Mouse (Mus musculus): ENCODE measurements around the gene Timm8a2. TPM values are rescaled to one million over a fixed set of nuclear protein-coding genes. Genes with fewer than 3 reads are reported as not detected.

Gene Timm8a2
- not detected in 2 replicates for polyA plus RNA-seq (2015; fragmentation: Nextera tagmentation; extraction: Ambion mirVana)

DNA sequence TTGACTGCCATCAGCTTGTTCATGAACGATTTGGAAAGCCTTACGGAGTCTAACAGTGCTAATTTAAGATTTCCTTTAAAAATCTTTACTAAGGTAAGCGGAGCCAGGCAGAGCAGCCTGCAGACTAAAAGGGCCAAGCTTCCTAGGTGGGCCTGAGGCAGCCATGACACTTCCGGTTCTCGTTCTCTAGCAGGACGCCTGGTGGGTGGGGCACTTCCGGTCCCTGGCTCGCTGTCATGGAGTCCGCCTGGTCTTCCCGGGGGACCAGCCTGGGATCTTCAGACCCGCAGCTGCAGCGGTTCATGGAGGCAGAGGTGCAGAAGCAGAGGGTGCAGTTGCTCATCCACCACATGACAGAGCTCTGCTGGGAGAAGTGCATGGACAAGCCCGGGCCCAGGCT lies at the start of gene Timm8a2:
Gene Timm8a2, plus strand, starts transcription at position 224 of the 400 bp plus-strand sequence.
- no peaks in the 10 kb centered on the region for H3K4me1 ChIP-seq (replicated peaks)
- H3K36me3 ChIP-seq: no peaks in the 10 kb centered on the region; the same call in 1 of the 2 replicates
- WGBS: 93% methylated on average over 13 of the region's 13 CpGs
- H3K27me3 ChIP-seq: no peaks in the 10 kb centered on the region
- H3K4me2 ChIP-seq: no peak within 1 kb of the TSS
- ATAC-seq (ENCODE audit: low FRiP score): no peak
- H3K4me3 ChIP-seq: no peak within 1 kb of the TSS
- H3K9me3 ChIP-seq: no peaks in the 10 kb centered on the region
- H3K9ac ChIP-seq: no peak within 1 kb of the TSS
- H3K27ac ChIP-seq: no peak within 1 kb of the TSS

DNA sequence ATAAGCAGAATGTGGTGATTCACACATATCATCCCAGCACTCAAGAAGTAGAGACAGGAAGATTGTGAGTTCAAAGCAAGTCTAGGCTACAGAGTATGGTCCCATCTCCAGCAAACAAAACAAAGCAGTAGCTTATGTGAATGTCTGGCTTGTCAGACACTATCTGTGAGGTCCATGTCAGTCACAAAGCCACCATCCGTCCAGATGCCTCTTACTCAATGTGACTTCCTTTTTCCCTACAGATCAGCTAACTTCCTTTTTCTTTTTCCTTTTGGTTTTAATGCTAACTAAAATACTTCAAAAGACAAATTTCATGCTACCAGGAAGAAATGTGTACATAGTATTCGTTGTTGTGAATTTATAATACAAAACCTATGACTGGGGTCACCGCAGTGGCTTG lies 49.0 kb upstream of the Timm8a2 start:
- WGBS: 85% methylated on average over 3 of the region's 3 CpGs

DNA sequence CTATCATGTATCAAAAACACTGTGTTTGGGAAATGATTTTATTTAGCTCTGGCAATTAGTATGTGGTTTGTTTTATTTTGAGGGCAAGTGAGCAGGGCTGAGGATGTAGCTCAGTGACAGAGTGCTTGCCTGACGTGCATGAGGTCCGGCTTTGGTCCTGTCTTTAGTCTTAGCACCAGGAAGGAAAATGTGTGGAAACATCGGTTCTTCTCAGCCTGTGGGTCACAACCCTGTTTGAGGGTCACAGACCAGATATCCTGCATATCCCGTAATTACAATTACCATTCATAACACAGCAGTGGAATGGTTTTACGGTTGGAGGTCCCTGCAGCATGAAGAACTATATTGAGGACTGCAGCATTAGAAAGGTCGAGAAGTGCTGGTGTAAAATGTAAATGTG lies 48.4 kb upstream of the Timm8a2 start:
- no peak overlapping the region for H3K9ac ChIP-seq
- 89% methylated on average over 6 of the region's 6 CpGs for WGBS
- no peaks in the 10 kb centered on the region for H3K27me3 ChIP-seq
- no peaks in the 10 kb centered on the region for H3K4me1 ChIP-seq (replicated peaks)
- H3K9me3 ChIP-seq: no peaks in the 10 kb centered on the region
- ATAC-seq (ENCODE audit: low FRiP score): no peak
- no peaks in the 10 kb centered on the region for H3K36me3 ChIP-seq
- H3K4me3 ChIP-seq: no peak overlapping the region
- H3K4me2 ChIP-seq: no peak overlapping the region
- H3K27ac ChIP-seq: no peak overlapping the region

More for the DNA sequence above, 49.0 kb upstream of the Timm8a2 start:
- Histone ChIP-seq H3K9ac (no peak overlapping the region), H3K9me3 (no peaks in the 10 kb centered on the region), H3K27me3 (no peaks in the 10 kb centered on the region), H3K36me3 (no peaks in the 10 kb centered on the region), H3K4me1 (replicated peaks) (no peaks in the 10 kb centered on the region), H3K27ac (no peak overlapping the region), H3K4me3 (no peak overlapping the region), H3K4me2 (no peak overlapping the region)
- ATAC-seq (ENCODE audit: low FRiP score): no peak

DNA sequence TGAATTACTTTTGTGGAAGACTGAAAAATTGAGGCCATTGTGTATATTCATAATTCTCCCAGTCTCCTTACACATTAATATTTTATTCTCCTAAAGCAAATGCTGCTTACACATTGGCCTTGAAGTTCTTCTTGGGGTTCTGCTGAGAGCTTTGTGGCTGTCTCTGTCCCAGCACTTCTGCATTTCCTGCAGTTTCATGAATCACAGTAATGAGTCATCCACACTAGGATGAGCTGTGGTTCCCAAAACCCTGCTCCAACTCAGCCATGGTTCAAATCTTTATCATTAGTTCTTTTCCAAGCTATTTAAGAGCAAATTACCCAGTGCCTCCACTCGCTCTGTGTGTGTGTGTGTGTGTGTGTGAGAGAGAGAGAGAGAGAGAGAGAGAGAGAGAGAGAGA lies 47.2 kb upstream of the Timm8a2 start:
- no peak overlapping the region for H3K27ac ChIP-seq
- ATAC-seq (ENCODE audit: low FRiP score): no peak
- H3K36me3 ChIP-seq: no peaks in the 10 kb centered on the region
- H3K4me1 ChIP-seq (replicated peaks): no peaks in the 10 kb centered on the region
- H3K9me3 ChIP-seq: no peaks in the 10 kb centered on the region
- H3K4me2 ChIP-seq: no peak overlapping the region
- H3K4me3 ChIP-seq: no peak overlapping the region
- WGBS: 76% methylated on average over 1 of the region's 1 CpGs
- no peak overlapping the region for H3K9ac ChIP-seq
- no peaks in the 10 kb centered on the region for H3K27me3 ChIP-seq

DNA sequence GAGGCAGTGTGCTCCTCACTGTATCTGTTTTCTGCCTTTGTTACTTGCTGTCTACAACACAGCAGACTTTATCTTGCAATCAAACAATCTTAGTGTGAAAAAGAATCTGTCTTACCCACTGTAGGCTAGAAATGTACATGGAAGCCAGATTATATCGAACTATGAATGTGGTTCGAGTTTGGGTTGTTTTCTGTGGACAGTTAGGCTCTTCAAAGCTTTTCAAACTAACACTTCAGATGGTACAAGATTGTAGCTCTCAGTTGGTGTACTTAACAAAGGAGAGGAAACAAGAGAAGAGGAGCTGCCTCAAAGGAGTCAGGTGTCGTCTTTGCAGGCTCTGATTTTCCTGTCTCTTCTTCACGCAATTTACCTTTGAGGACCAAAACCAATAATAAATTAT lies 46.8 kb upstream of the Timm8a2 start:
- Histone ChIP-seq H3K9me3 (no peaks in the 10 kb centered on the region), H3K4me1 (replicated peaks) (no peaks in the 10 kb centered on the region), H3K27me3 (no peaks in the 10 kb centered on the region), H3K9ac (no peak overlapping the region), H3K4me3 (no peak overlapping the region), H3K36me3 (no peaks in the 10 kb centered on the region), H3K27ac (no peak overlapping the region), H3K4me2 (no peak overlapping the region)
- ATAC-seq (ENCODE audit: low FRiP score): no peak
- WGBS: 87% methylated on average over 4 of the region's 4 CpGs

DNA sequence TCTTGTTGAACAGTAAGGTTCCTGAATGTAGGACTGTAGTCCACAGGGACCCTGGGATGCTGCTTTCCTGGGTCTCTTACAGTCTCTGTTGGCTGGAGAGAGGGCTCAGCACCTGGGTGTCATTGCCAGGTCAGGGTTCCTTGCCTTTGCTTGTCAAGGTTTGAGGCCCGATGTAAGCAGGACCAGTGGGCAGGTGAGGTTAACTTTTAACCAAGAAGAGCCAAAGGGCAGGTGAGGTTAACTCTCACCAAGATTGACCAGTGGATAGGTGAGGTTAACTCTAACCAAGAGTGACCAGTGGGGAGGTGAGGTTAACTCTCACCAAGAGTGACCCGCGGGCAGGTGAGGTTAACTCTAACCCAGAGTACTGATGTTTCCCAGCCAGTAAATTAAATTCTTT lies 45.1 kb upstream of the Timm8a2 start:
- Histone ChIP-seq H3K27ac (no peak overlapping the region), H3K4me2 (no peak overlapping the region), H3K4me1 (replicated peaks) (no peaks in the 10 kb centered on the region), H3K9ac (no peak overlapping the region), H3K4me3 (no peak overlapping the region), H3K9me3 (no peaks in the 10 kb centered on the region), H3K27me3 (no peaks in the 10 kb centered on the region), H3K36me3 (peaks cover 3% of the 10 kb centered on the region)
- 97% methylated on average over 3 of the region's 3 CpGs for WGBS
- ATAC-seq (ENCODE audit: low FRiP score): no peak

DNA sequence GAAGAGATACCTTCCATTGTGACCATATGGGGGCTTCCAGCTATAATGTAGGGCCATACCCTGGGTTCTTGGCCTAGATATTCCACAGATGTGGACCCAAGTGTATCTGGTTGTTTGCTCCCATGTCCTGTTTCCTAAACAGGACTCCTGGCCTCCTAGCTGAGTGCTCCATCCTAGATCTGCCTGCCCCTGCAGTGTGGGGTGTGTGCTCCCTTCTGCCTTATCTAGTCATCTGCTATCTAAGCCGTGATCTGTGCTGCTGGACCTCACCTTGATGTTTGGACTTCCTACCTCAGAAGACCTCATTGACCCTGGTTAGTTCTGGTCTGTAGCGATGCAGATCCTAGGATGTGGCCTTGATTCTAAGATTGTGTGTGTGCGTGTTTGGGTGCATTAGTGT lies 44.6 kb upstream of the Timm8a2 start:
- no peak for ATAC-seq (ENCODE audit: low FRiP score)
- Histone ChIP-seq H3K36me3 (peaks cover 7% of the 10 kb centered on the region), H3K4me3 (no peak overlapping the region), H3K4me2 (no peak overlapping the region), H3K9me3 (no peaks in the 10 kb centered on the region), H3K27ac (no peak overlapping the region), H3K27me3 (no peaks in the 10 kb centered on the region), H3K9ac (no peak overlapping the region), H3K4me1 (replicated peaks) (no peaks in the 10 kb centered on the region)
- 99% methylated on average over 3 of the region's 3 CpGs for WGBS

DNA sequence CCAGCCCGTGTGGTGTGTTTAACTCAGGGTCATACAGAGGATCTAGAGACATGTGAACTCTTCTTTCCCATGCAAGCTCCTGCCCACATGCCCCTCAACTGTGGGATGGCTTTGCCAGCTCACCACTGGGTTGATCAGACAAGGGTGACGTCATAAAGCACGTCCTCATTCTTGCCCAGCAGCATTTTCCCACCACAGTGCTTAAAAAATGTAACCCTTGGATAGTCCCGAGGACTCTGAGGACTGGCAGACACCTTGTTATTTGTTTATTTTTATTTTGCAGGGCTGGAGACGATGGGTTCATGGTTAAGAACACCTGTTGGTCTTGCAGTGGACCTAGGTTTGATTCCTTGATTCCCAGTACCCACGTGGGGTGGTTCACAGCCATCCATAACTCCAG lies 43.6 kb upstream of the Timm8a2 start:
- no peak for ATAC-seq (ENCODE audit: low FRiP score)
- Histone ChIP-seq H3K4me1 (replicated peaks) (no peaks in the 10 kb centered on the region), H3K4me3 (no peak overlapping the region), H3K27ac (no peak overlapping the region), H3K9ac (no peak overlapping the region), H3K9me3 (no peaks in the 10 kb centered on the region), H3K27me3 (no peaks in the 10 kb centered on the region), H3K4me2 (no peak overlapping the region), H3K36me3 (peaks cover 17% of the 10 kb centered on the region)
- WGBS: 88% methylated on average over 6 of the region's 6 CpGs

DNA sequence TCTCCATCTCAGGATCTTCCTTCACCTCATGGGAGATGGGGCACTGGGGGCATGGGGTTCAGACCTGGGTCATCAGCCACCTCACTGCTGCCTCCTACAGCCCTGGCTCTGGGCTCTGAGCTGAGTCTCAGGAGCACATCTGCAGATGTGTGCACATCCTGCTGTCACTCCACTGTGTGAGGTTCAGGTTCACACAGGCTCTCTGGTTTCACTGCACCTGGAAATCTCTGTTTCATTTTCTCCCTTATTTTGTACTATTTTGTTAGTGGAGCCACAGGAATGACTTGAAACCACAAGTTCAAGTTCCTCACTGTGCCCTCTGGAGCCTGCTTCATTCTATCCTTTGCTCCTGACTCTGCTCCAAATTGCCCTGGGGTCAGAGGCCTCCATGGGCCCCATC lies 42.6 kb upstream of the Timm8a2 start:
- Histone ChIP-seq H3K4me1 (replicated peaks) (no peaks in the 10 kb centered on the region), H3K27me3 (no peaks in the 10 kb centered on the region), H3K4me3 (no peak overlapping the region), H3K9ac (no peak overlapping the region), H3K27ac (no peak overlapping the region), H3K9me3 (no peaks in the 10 kb centered on the region), H3K4me2 (no peak overlapping the region), H3K36me3 (peaks cover 27% of the 10 kb centered on the region)
- no peak for ATAC-seq (ENCODE audit: low FRiP score)

DNA sequence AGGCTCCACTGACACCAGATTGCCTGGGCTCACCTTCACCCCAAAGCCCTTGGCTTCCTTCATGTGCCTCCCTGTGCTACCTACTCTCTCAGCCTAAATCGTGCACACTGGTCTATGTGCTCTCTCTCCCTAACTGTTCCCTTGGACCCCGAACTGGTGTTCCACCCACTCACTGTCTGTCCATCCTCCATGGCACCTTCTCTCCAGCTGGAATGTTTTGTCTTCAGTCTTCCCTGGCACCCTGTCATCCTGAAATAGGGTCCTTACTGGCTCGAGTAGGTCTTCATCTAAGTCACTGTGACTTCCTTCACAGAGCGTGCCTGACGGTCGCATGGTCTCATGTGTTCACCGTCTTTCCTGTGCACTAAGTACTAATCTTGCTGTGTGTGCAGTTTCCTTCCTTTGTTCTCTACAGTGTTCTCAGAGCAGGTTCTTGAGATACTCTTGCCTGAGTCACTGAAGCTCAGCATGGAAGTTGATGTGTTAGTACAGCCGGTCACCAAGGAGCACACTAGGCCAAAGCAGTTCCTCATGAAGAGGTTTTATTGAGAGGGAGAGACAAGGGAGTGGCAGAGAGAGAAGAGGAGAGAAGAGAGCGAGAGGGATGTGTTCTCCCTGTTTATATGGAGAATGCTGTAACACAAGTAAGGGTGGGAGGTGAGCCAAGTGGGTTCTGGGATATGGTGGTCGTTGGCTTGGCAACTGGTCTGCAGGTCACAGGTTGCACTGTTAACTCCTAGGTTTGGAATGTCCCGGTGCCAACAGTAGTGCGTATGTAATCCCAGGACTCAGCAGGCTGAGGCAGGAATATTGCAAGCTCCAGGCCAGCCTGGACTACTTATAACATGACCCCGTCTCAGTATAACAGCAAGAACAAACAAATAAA lies 41.8 kb upstream of the Timm8a2 start:
- Histone ChIP-seq H3K27me3 (no peaks in the 10 kb centered on the region), H3K27ac (no peak overlapping the region), H3K4me2 (no peak overlapping the region), H3K4me3 (no peak overlapping the region), H3K9me3 (no peaks in the 10 kb centered on the region), H3K9ac (no peak overlapping the region), H3K4me1 (replicated peaks) (no peaks in the 10 kb centered on the region), H3K36me3 (peaks cover 32% of the 10 kb centered on the region)
- ATAC-seq (ENCODE audit: low FRiP score): no peak
- WGBS: 92% methylated on average over 13 of the region's 13 CpGs

DNA sequence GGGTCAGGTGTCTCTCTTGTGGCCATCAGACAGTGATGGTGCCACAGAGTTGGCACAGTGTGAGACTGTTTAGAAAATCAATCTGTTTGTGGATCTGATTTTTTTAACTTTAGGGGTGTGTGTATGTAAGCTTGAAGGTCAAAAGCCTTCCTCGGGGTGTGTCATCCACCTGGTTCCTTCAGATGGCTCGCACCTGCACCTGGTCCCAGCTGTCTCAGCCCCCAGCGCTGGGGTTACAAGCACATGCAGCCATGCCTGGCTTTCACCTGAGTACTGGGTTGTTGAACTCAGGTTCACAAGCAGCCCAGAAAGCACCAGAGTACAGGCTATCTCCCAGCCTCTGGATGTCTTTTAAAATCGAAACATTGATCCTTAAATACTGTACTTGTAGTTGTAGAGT lies 40.9 kb upstream of the Timm8a2 start:
- WGBS: 96% methylated on average over 4 of the region's 4 CpGs
- H3K4me2 ChIP-seq: no peak overlapping the region
- H3K4me1 ChIP-seq (replicated peaks): no peaks in the 10 kb centered on the region

DNA sequence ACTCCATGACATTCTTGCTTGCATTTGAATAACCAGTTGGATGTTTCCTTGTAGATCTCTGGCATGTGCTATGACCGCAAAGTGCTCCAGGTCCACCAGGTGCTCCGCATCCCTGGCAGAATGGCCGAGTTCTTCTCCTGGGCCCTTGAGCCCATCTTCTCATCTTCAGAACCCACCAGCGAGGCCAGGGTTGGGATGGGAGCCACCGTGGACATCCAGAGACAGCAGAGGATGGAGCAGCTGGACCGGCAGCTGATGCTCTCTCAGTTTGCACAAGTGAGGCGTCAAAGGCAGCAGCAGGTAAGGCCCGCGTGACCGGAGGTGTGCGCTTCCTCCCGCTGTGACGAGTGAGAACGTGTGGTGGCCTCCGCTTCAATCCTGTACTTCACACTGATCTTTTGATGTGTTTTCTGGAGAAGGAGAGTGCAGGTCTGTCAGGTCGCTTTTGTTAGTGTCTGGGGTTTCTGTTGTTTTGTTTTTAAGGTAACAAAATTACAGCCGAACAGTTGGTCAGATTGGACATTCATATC lies 40.2 kb upstream of the Timm8a2 start:
- WGBS: 96% methylated on average over 17 of the region's 17 CpGs
- Histone ChIP-seq H3K36me3 (peaks cover 36% of the 10 kb centered on the region), H3K4me1 (replicated peaks) (no peaks in the 10 kb centered on the region), H3K27me3 (no peaks in the 10 kb centered on the region), H3K9me3 (no peaks in the 10 kb centered on the region), H3K27ac (no peak overlapping the region), H3K4me3 (no peak overlapping the region), H3K9ac (no peak overlapping the region), H3K4me2 (no peak overlapping the region)
- no peak for ATAC-seq (ENCODE audit: low FRiP score)

More for the DNA sequence above, 40.9 kb upstream of the Timm8a2 start:
- peaks cover 36% of the 10 kb centered on the region for H3K36me3 ChIP-seq
- H3K27me3 ChIP-seq: no peaks in the 10 kb centered on the region
- no peak for ATAC-seq (ENCODE audit: low FRiP score)
- H3K4me3 ChIP-seq: no peak overlapping the region
- no peak overlapping the region for H3K9ac ChIP-seq
- H3K27ac ChIP-seq: no peak overlapping the region
- H3K9me3 ChIP-seq: no peaks in the 10 kb centered on the region

Data from hindbrain, embryonic 13.5 days (tissue).